Mouse (Mus musculus) embryonic stem cell, embryonic (primary cell): ENCODE measurements around the gene Rasl2-9.
"Not testable (repeated sequence)": the region's sequence is repeated elsewhere in the genome, so short reads cannot be mapped to it uniquely, and the experiment has no call there.

ENCODE experiments used
- CTCF ChIA-PET, 4 experiments: fragments of 300-600 bp in 2 of 4; fragments of 350-600 bp in 2 of 4; sonication (Branson Sonifier 250); formaldehyde crosslinking; loops; one replicate each; lab custom pipeline; 2022; ENCODE audit warnings: inconsistent platforms in 2 of 4; lab: Charles Lee
- POLR2A ChIA-PET, 4 experiments: fragments of 300-600 bp in 2 of 4; fragments of 350-600 bp in 2 of 4; sonication (Branson Sonifier 250); formaldehyde crosslinking; loops; one replicate each; lab custom pipeline; 2022; ENCODE audit warnings: antibody characterized with exemption in 4 of 4, inconsistent platforms in 1 of 4; lab: Charles Lee

Gene Rasl2-9

GRCm38 (mm10) chr7:5086921-5087440 lies 38.8 kb downstream of the Rasl2-9 start:
- POLR2A ChIA-PET = interaction anchor here in 2 of 4 experiments (0.7 to 1.8 kb wide), 4 partner anchors 10 to 25 kb away, joined by 3 to 6 read pairs (median 3); partner anchors contain the start of gene U2af2 (in 1 of the 2)
- CTCF ChIA-PET = no interaction called here

GRCm38 (mm10) chr7:5085512-5085911 lies 40.2 kb downstream of the Rasl2-9 start:
- POLR2A ChIA-PET = interaction anchor here in 1 of 4 experiments (0.6 to 5.4 kb wide), 3 partner anchors 12 to 1169 kb away, joined by 3 to 36 read pairs (median 6); no protein-coding TSS in a partner anchor

GRCm38 (mm10) chr7:5083325-5084105 lies 42.2 kb downstream of the Rasl2-9 start:
- ChIA-PET POLR2A (interaction anchor here in 3 of 4 experiments (0.6 to 5.4 kb wide), 7 partner anchors 7 to 70 kb away, joined by 3 to 36 read pairs (median 5); partner anchors contain the start of genes U2af2 (in 1 of the 3) and Zfp524 (in 1 of the 3)), CTCF (interaction anchor here in 2 of 4 experiments (0.5 to 1.3 kb wide), 2 partner anchors 23 to 1072 kb away, joined by 4 to 8 read pairs; partner anchors contain the start of gene Zfp787 (in 1 of the 2))

More at GRCm38 (mm10) chr7:5085512-5085911, 40.2 kb downstream of the Rasl2-9 start:
- CTCF ChIA-PET = no interaction called here

- ChIA-PET CTCF (interaction anchor here in 1 of 4 experiments (0.6 kb wide), 1 partner anchor 11 kb away, joined by 3 read pairs; no protein-coding TSS in a partner anchor), POLR2A (interaction anchor here in 3 of 4 experiments (0.6 to 5.4 kb wide), 11 partner anchors 8 to 367 kb away, joined by 3 to 36 read pairs (median 5); no protein-coding TSS in a partner anchor)
These were observed 43.8 kb downstream of the Rasl2-9 start for GRCm38 (mm10) chr7:5081939-5082338.

GRCm38 (mm10) chr7:5081241-5081640 lies 44.5 kb downstream of the Rasl2-9 start:
- POLR2A ChIA-PET = interaction anchor here in 3 of 4 experiments (0.6 to 5.4 kb wide), 17 partner anchors 9 to 271 kb away, joined by 3 to 36 read pairs (median 5); partner anchors contain the start of gene U2af2 (in 1 of the 3)

GRCm38 (mm10) chr7:5080815-5081214 lies 44.9 kb downstream of the Rasl2-9 start:
- CTCF ChIA-PET = no interaction called here
- POLR2A ChIA-PET = interaction anchor here in 3 of 4 experiments (0.7 to 5.4 kb wide), 16 partner anchors 8 to 66 kb away, joined by 3 to 36 read pairs (median 4); partner anchors contain the start of genes Fiz1 (in 1 of the 3), U2af2 (in 1 of the 3) and Zfp524 (in 1 of the 3)

More at GRCm38 (mm10) chr7:5081241-5081640, 44.5 kb downstream of the Rasl2-9 start:
- CTCF ChIA-PET = interaction anchor here in 1 of 4 experiments (0.6 kb wide), 1 partner anchor 11 kb away, joined by 3 read pairs; no protein-coding TSS in a partner anchor

- ChIA-PET POLR2A (interaction anchor here in 3 of 4 experiments (0.7 to 3.1 kb wide), 12 partner anchors 9 to 66 kb away, joined by 3 to 12 read pairs (median 4); partner anchors contain the start of genes Fiz1 (in 1 of the 3), U2af2 (in 1 of the 3) and Zfp524 (in 1 of the 3)), CTCF (no interaction called here)
These were observed 45.6 kb downstream of the Rasl2-9 start, which contains the start of gene Epn1 for GRCm38 (mm10) chr7:5080010-5080751. Epn1 (plus strand) TSS chr7:5080235.

GRCm38 (mm10) chr7:5079365-5080009 lies 46.3 kb downstream of the Rasl2-9 start:
- CTCF ChIA-PET, POLR2A ChIA-PET: not testable (repeated sequence)

GRCm38 (mm10) chr7:5076931-5077330 lies 48.8 kb downstream of the Rasl2-9 start:
- ChIA-PET POLR2A (interaction anchor here in 3 of 4 experiments (0.8 to 9.5 kb wide), 19 partner anchors 10 to 1182 kb away, joined by 3 to 240 read pairs (median 4); partner anchors contain the start of genes U2af2 (in 2 of the 3), Ccdc106 (in 1 of the 3), Fiz1 (in 1 of the 3) and Gm44973 (in 1 of the 3)), CTCF (interaction anchor here in 1 of 4 experiments (0.5 to 0.6 kb wide), 2 partner anchors 25 to 1147 kb away, joined by 3 to 4 read pairs; partner anchors contain the start of gene Zfp580)

GRCm38 (mm10) chr7:5074984-5075383 lies 50.8 kb downstream of the Rasl2-9 start:
- ChIA-PET POLR2A (interaction anchor here in 3 of 4 experiments (0.7 to 9.5 kb wide), 13 partner anchors 8 to 250 kb away, joined by 3 to 240 read pairs (median 8); partner anchors contain the start of genes U2af2 (in 2 of the 3), Fiz1 (in 1 of the 3), Gm44973 (in 1 of the 3) and Zfp524 (in 1 of the 3)), CTCF (interaction anchor here in 2 of 4 experiments (0.6 to 1.3 kb wide), 2 partner anchors 15 to 163 kb away, joined by 3 to 6 read pairs; no protein-coding TSS in a partner anchor)
